Mouse (Mus musculus) cerebellum, adult 2 months (tissue): ENCODE results near the gene Cldn15. TPM values are rescaled to one million over a fixed set of nuclear protein-coding genes. Genes with fewer than 3 reads are reported as not detected.

ENCODE experiments used
- DNase-seq, 2 experiments: peaks; one replicate each; pipeline ENCODE4 v3.0.0; 2021
- H3K27ac ChIP-seq: fragments of 200-500 bp; 2 replicates; pipeline ENCODE4 v1.5.1; 2012; ENCODE audit warnings: low read length, control low read depth, inconsistent platforms; ENCODE audit not compliant: insufficient read depth
- H3K27me3 ChIP-seq: fragments of 200-500 bp; 2 replicates; pipeline ENCODE4 v1.6.1; 2012; ENCODE audit warnings: inconsistent platforms, mild to moderate bottlenecking, low read length, moderate library complexity; ENCODE audit not compliant: control insufficient read depth, insufficient read depth
- H3K4me1 ChIP-seq: fragments of 200-500 bp; 2 replicates; pipeline ENCODE4 v1.6.1; 2011; ENCODE audit warnings: low read length; ENCODE audit not compliant: control insufficient read depth, insufficient read depth
- H3K4me3 ChIP-seq: fragments of 200-500 bp; replicated peaks from 2 replicates; pipeline ENCODE3; 2011; ENCODE audit warnings: mild to moderate bottlenecking, low read depth, low read length, control low read depth; ENCODE audit not compliant: insufficient read depth
- CTCF ChIP-seq: fragments of 200-500 bp; IDR thresholded peaks from 2 replicates; pipeline ENCODE4 v1.5.1; 2011; ENCODE audit warnings: low read depth, mild to moderate bottlenecking, control low read depth, low read length, moderate library complexity, borderline replicate concordance; ENCODE audit not compliant: insufficient read depth
- POLR2A ChIP-seq: fragments of 200-500 bp; IDR thresholded peaks from 2 replicates; pipeline ENCODE4 v1.6.1; 2011; ENCODE audit warnings: low read length, control low read depth, borderline replicate concordance; ENCODE audit not compliant: insufficient read depth
- WGBS: fragments of 180-500 bp; shearing (Covaris S2); methylation state at CpG from one replicate; pipeline ENCODE4 v1.1.7; 2018; 5-methylcytosine and 5-hydroxymethylcytosine counted together
- polyA plus RNA-seq: library from polyadenylated mRNA; depleted of rRNA; stranded (reverse); fragments of >200 nt; gene quantifications from 2 replicates; pipeline ENCODE4 v1.2.3, GENCODE M21; 2012; rRNA removed

Cldn15 gene
- polyA plus RNA-seq = 0.21 and 0.25 TPM in 2 replicates

- 78% methylated on average over 6 of the region's 6 CpGs for WGBS
- no peak within 1 kb of the TSS for H3K4me3 ChIP-seq
- TF ChIP-seq POLR2A (no peak), CTCF (0 out of 2 replicates have a peak, but pooled peaks have one; percentile 3)
- H3K4me1 ChIP-seq = peaks cover 3% of the 10 kb centered on the region; the same call in 1 of the 2 replicates
- no peak within 1 kb of the TSS for H3K27ac ChIP-seq
- H3K27me3 ChIP-seq = no peaks in the 10 kb centered on the region
- DNase-seq = no peak
Observed at GRCm38 (mm10) chr5:136966331-136966730, at the start of gene Cldn15. Gene Cldn15, plus strand, starts transcription at chr5:136966616.

GRCm38 (mm10) chr5:136917613-136918242, 48.7 kb upstream of the Cldn15 start:
- WGBS = 94% methylated on average over 8 of the region's 8 CpGs
- no peaks in the 10 kb centered on the region for H3K4me1 ChIP-seq
- no peak overlapping the region for H3K27ac ChIP-seq
- H3K4me3 ChIP-seq = no peak overlapping the region
- TF ChIP-seq POLR2A (no peak), CTCF (no peak)
- H3K27me3 ChIP-seq = no peaks in the 10 kb centered on the region
- no peak for DNase-seq

- Histone ChIP-seq H3K27me3 (no peaks in the 10 kb centered on the region), H3K4me3 (peak overlapping the region; percentile 83), H3K27ac (no peak overlapping the region; the same call in 1 of the 2 replicates), H3K4me1 (no peaks in the 10 kb centered on the region)
- peak; percentile 86 to 88 for DNase-seq
- TF ChIP-seq POLR2A = no peak
- TF ChIP-seq CTCF = no peak
- 3% methylated on average over 38 of the region's 38 CpGs for WGBS
Observed at GRCm38 (mm10) chr5:136918655-136919472, 47.6 kb upstream of the Cldn15 start.

GRCm38 (mm10) chr5:136919546-136920301, 46.7 kb upstream of the Cldn15 start:
- no peaks in the 10 kb centered on the region for H3K4me1 ChIP-seq
- H3K27me3 ChIP-seq = no peaks in the 10 kb centered on the region
- no peak overlapping the region for H3K27ac ChIP-seq
- peak overlapping the region; percentile 40 for H3K4me3 ChIP-seq
- peak; percentile 21 to 33 for DNase-seq
- TF ChIP-seq CTCF (no peak), POLR2A (no peak)
- 12% methylated on average over 18 of the region's 18 CpGs for WGBS

- DNase-seq = no peak
- Histone ChIP-seq H3K27me3 (no peaks in the 10 kb centered on the region), H3K4me1 (no peaks in the 10 kb centered on the region), H3K4me3 (no peak overlapping the region), H3K27ac (no peak overlapping the region)
- 86% methylated on average over 9 of the region's 9 CpGs for WGBS
- TF ChIP-seq CTCF (no peak), POLR2A (no peak)
Observed at GRCm38 (mm10) chr5:136922830-136923229, 43.6 kb upstream of the Cldn15 start.

GRCm38 (mm10) chr5:136923751-136924478, 42.5 kb upstream of the Cldn15 start:
- DNase-seq = no peak
- TF ChIP-seq CTCF (no peak), POLR2A (no peak)
- WGBS = 83% methylated on average over 7 of the region's 7 CpGs
- no peaks in the 10 kb centered on the region for H3K4me1 ChIP-seq
- no peak overlapping the region for H3K4me3 ChIP-seq
- H3K27ac ChIP-seq = no peak overlapping the region
- no peaks in the 10 kb centered on the region for H3K27me3 ChIP-seq

GRCm38 (mm10) chr5:136929073-136929472, 37.3 kb upstream of the Cldn15 start:
- Histone ChIP-seq H3K27me3 (no peaks in the 10 kb centered on the region), H3K4me3 (no peak overlapping the region), H3K27ac (no peak overlapping the region), H3K4me1 (no peaks in the 10 kb centered on the region)
- TF ChIP-seq CTCF (peak; percentile 87), POLR2A (no peak)
- DNase-seq = peak; percentile 66 to 80
- 19% methylated on average over 4 of the region's 4 CpGs for WGBS
